ENCODE assay signal across 22 mouse cellular contexts in genomic region chr12:76948781-76949180, GRCm38 (mm10). TPM values are rescaled to one million over a fixed set of nuclear protein-coding genes. Genes with fewer than 3 reads are reported as not detected.
DNase-seq lines count a peak whose midpoint lies in the region; ATAC-seq lines count a peak whose summit lies in the region.
"Had no signal": no experiment of that assay in that cellular context is flagged by ENCODE, and none has a peak within 500 bp of the region (broad histone marks: within the 10 kb centered on the region; RNA-seq: fewer than 3 reads in every experiment).

No protein-coding gene starts in this region.

- ATAC-seq in lung, embryonic 16.5 days (ENCODE audit: low read depth): no peak
- peak; percentile 93 for ATAC-seq in intestine, embryonic 16.5 days
- ATAC-seq in megakaryocyte, adult 5-6 weeks (ENCODE audit: poor library complexity, severe bottlenecking): peak; percentile 45
- ATAC-seq: forebrain, postnatal 0 days had no signal

- peaks cover 45% of the 10 kb centered on the region for H3K36me3 ChIP-seq in lung, embryonic 16.5 days (ENCODE audit: control insufficient read depth, insufficient read depth, low read length)
- H3K36me3 ChIP-seq in intestine, embryonic 16.5 days (ENCODE audit: control insufficient read depth, insufficient read depth, low read length): peaks cover 13% of the 10 kb centered on the region; the same call in 1 of the 2 replicates
- H3K36me3 ChIP-seq in heart, embryonic 10.5 days: peaks cover 90% of the 10 kb centered on the region

- no peaks in the 10 kb centered on the region for H3K9me3 ChIP-seq in lung, embryonic 16.5 days (ENCODE audit: control insufficient read depth, low read length)
- no peaks in the 10 kb centered on the region for H3K9me3 ChIP-seq in intestine, embryonic 16.5 days (ENCODE audit: control insufficient read depth, low read length)
- H3K9me3 ChIP-seq in heart, embryonic 10.5 days: no peaks in the 10 kb centered on the region
- H3K9me3 ChIP-seq: embryonic facial prominence, embryonic 15.5 days; forebrain, embryonic 10.5 days; hindbrain, embryonic 15.5 days; limb, embryonic 13.5 days had no signal

- H3K4me1 ChIP-seq in lung, embryonic 16.5 days (replicated peaks; ENCODE audit: control insufficient read depth, insufficient read depth, low read length): no peaks in the 10 kb centered on the region; the same call in 1 of the 2 replicates
- H3K4me1 ChIP-seq in intestine, embryonic 16.5 days (ENCODE audit: control insufficient read depth, insufficient read depth, low read length): no peaks in the 10 kb centered on the region
- peaks cover 13% of the 10 kb centered on the region; the same call in 1 of the 2 replicates for H3K4me1 ChIP-seq in heart, embryonic 10.5 days
- H3K4me1 ChIP-seq: forebrain, embryonic 10.5 days; limb, embryonic 13.5 days had no signal

- peak overlapping the region; percentile 21; the same call in 1 of the 2 replicates for H3K27ac ChIP-seq in lung, embryonic 16.5 days (ENCODE audit: low read length)
- no peak overlapping the region for H3K27ac ChIP-seq in intestine, embryonic 16.5 days (ENCODE audit: low read length)
- H3K27ac ChIP-seq in heart, embryonic 10.5 days: no peak overlapping the region
- H3K27ac ChIP-seq: embryonic facial prominence, embryonic 15.5 days; forebrain, embryonic 10.5 days; hindbrain, embryonic 15.5 days; limb, embryonic 13.5 days had no signal

- no peak overlapping the region for H3K4me3 ChIP-seq in lung, embryonic 16.5 days (ENCODE audit: low read length)
- H3K4me3 ChIP-seq in intestine, embryonic 16.5 days (ENCODE audit: low read length): no peak overlapping the region
- no peak overlapping the region for H3K4me3 ChIP-seq in heart, embryonic 10.5 days
- H3K4me3 ChIP-seq: embryonic facial prominence, embryonic 15.5 days; forebrain, embryonic 10.5 days; hindbrain, embryonic 15.5 days; limb, embryonic 13.5 days had no signal

- no peak for DNase-seq in lung, postnatal 25 days (ENCODE audit: low spot score)
- DNase-seq in yolk sac, embryonic 10.5 days (ENCODE audit: low spot score): peak; percentile 61
- DNase-seq in layer of hippocampus, postnatal 36 days: no peak
- DNase-seq in heart, embryonic 10.5 days (ENCODE audit: low spot score): no peak
- DNase-seq: B cell, adult 2 months; cerebellum, postnatal 14 days; embryo, embryonic 11 days; forebrain, postnatal 0 days; heart, adult 18-20 months; heart, postnatal 4 days; kidney, adult 18-20 months; kidney, postnatal 10 days; lung, postnatal 14 days; thymus, adult 2 months had no signal

- no peaks in the 10 kb centered on the region for H3K27me3 ChIP-seq in lung, embryonic 16.5 days (ENCODE audit: control insufficient read depth, insufficient read depth, low read depth, low read length)
- no peaks in the 10 kb centered on the region for H3K27me3 ChIP-seq in intestine, embryonic 16.5 days (replicated peaks; ENCODE audit: control insufficient read depth, insufficient read depth, low read length)
- H3K27me3 ChIP-seq in heart, embryonic 10.5 days (ENCODE audit: insufficient read depth, poor library complexity, severe bottlenecking): no peaks in the 10 kb centered on the region
- H3K27me3 ChIP-seq: embryonic facial prominence, embryonic 15.5 days; hindbrain, embryonic 15.5 days; limb, embryonic 13.5 days had no signal

- 53% methylated on average over 3 of the region's 3 CpGs for WGBS in lung, embryonic 16.5 days
- WGBS in intestine, embryonic 16.5 days: 52% methylated on average over 3 of the region's 3 CpGs
- 49% methylated on average over 3 of the region's 3 CpGs for WGBS in heart, embryonic 10.5 days

- H3K9ac ChIP-seq in lung, embryonic 16.5 days (ENCODE audit: low read length): no peak overlapping the region
- no peak overlapping the region for H3K9ac ChIP-seq in intestine, embryonic 16.5 days (ENCODE audit: low read depth, low read length)
- H3K9ac ChIP-seq: embryonic facial prominence, embryonic 15.5 days; forebrain, postnatal 0 days; hindbrain, embryonic 15.5 days; limb, embryonic 13.5 days had no signal

- H3K4me2 ChIP-seq in lung, embryonic 16.5 days (ENCODE audit: low read depth, low read length): no peak overlapping the region
- H3K4me2 ChIP-seq in intestine, embryonic 16.5 days (ENCODE audit: low read depth, low read length): no peak overlapping the region
- H3K4me2 ChIP-seq: embryonic facial prominence, embryonic 15.5 days; hindbrain, embryonic 15.5 days; limb, embryonic 13.5 days; midbrain, embryonic 11.5 days had no signal

RNA-seq across cellular contexts. Expression of gene Max, which starts 13.2 kb away (rescaled TPM):
- 13.1 and 13.5 TPM in 2 replicates for polyA plus RNA-seq in lung, embryonic 16.5 days (2015; fragmentation: Nextera tagmentation; extraction: Ambion mirVana)
- 14.2 and 15.0 TPM in 2 replicates for polyA plus RNA-seq in intestine, embryonic 16.5 days (2015; fragmentation: Nextera tagmentation; extraction: Ambion mirVana)
- 130 and 142 TPM in 2 replicates for total RNA-seq in megakaryocyte, adult 5-6 weeks (2015)
- total RNA-seq in megakaryocyte, adult 5-6 weeks (2017): 125 and 175 TPM in 2 replicates
- 10 to 100 TPM; 72.0 to 76.5 TPM for total RNA-seq in layer of hippocampus, postnatal 36 days (2021)
- 10.7 and 12.9 TPM in 2 replicates for polyA plus RNA-seq in heart, embryonic 10.5 days (2016; fragmentation: Nextera tagmentation; extraction: Ambion mirVana)
